Mouse (Mus musculus) stomach, embryonic 15.5 days (tissue): ENCODE data around the gene Krtap27-1. TPM values are rescaled to one million over a fixed set of nuclear protein-coding genes. Genes with fewer than 3 reads are reported as not detected.

Experiments used
- ATAC-seq: fragments of 200-750 bp; cut with Nextera tagmentation; 2 replicates; pipeline ENCODE4 v1.8.0; 2017; ENCODE audit warnings: low read depth, moderate number of reproducible peaks, moderate TSS enrichment; ENCODE audit not compliant: insufficient read depth, low FRiP score
- H3K27ac ChIP-seq: fragments of 300-500 bp; sonication (generic); 2 replicates; pipeline ENCODE4 v1.5.1; 2015; ENCODE audit warnings: mild to moderate bottlenecking, inconsistent platforms
- H3K27me3 ChIP-seq: fragments of 300-500 bp; sonication (generic); replicated peaks from 2 replicates; pipeline ENCODE4 v1.6.1; 2015; ENCODE audit warnings: inconsistent platforms
- H3K36me3 ChIP-seq: fragments of 300-500 bp; sonication (generic); 2 replicates; pipeline ENCODE4 v1.6.1; 2015; ENCODE audit warnings: inconsistent platforms
- H3K4me1 ChIP-seq: fragments of 300-500 bp; sonication (generic); 2 replicates; pipeline ENCODE4 v1.6.1; 2015; ENCODE audit warnings: inconsistent platforms
- H3K4me2 ChIP-seq: fragments of 300-500 bp; sonication (generic); 2 replicates; pipeline ENCODE4 v1.6.1; 2015; ENCODE audit warnings: mild to moderate bottlenecking, inconsistent platforms
- H3K4me3 ChIP-seq: fragments of 300-500 bp; sonication (generic); replicated peaks from 2 replicates; pipeline ENCODE4 v1.5.1; 2015; ENCODE audit warnings: inconsistent platforms
- H3K9ac ChIP-seq: fragments of 300-500 bp; sonication (generic); 2 replicates; pipeline ENCODE4 v1.6.1; 2015; ENCODE audit warnings: inconsistent platforms
- H3K9me3 ChIP-seq: fragments of 300-500 bp; sonication (generic); 2 replicates; pipeline ENCODE4 v1.6.1; 2016; ENCODE audit warnings: inconsistent platforms
- WGBS: fragments of 180-500 bp; shearing (Covaris S2); methylation state at CpG from one replicate; pipeline ENCODE4 v1.1.7; 2015; 5-methylcytosine and 5-hydroxymethylcytosine counted together
- polyA plus RNA-seq: library from polyadenylated mRNA; unstranded; fragments of >200 nt; fragmentation: Nextera tagmentation; extraction: Ambion mirVana; gene quantifications from 2 replicates; pipeline ENCODE4 v1.2.1, GENCODE M21; 2015

The Krtap27-1 gene
- not detected in 2 replicates for polyA plus RNA-seq

DNA sequence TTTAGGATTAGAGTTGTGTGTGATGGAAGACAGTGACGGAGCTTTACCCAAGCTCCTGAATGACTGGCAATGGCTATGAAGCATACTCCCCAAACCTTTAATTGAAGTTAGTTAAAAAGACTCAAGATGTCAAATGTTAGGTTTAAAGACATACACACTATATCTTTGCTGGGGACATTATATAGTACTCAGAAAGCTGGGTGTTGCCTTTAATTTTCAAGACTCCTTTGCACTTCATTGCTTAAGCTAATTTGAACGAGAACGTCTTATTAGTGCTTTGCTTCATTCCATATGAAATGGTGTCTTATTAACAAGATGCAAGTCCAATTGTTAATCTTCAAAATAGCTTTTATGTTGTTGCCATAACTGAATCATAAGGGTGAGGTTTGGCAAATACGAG is at the start of gene Krtap27-1:
TSS of gene Krtap27-1 (minus strand) at position 101 of the 400 bp plus-strand sequence.
- no peak within 1 kb of the TSS for H3K27ac ChIP-seq
- no peak for ATAC-seq
- 85% methylated on average over 4 of the region's 4 CpGs for WGBS
- no peaks in the 10 kb centered on the region for H3K4me1 ChIP-seq
- H3K36me3 ChIP-seq, result no peaks in the 10 kb centered on the region
- no peak within 1 kb of the TSS for H3K9ac ChIP-seq
- H3K4me2 ChIP-seq, result no peak within 1 kb of the TSS
- H3K27me3 ChIP-seq, result no peaks in the 10 kb centered on the region
- no peaks in the 10 kb centered on the region for H3K9me3 ChIP-seq
- H3K4me3 ChIP-seq, result no peak within 1 kb of the TSS

- Histone ChIP-seq H3K9me3 (no peaks in the 10 kb centered on the region), H3K27ac (no peak overlapping the region), H3K4me3 (no peak overlapping the region), H3K4me2 (no peak overlapping the region), H3K36me3 (no peaks in the 10 kb centered on the region), H3K27me3 (no peaks in the 10 kb centered on the region), H3K9ac (no peak overlapping the region), H3K4me1 (no peaks in the 10 kb centered on the region)
- WGBS, result 21% methylated on average over 1 of the region's 1 CpGs
- no peak for ATAC-seq
Measured at GRCm38 (mm10) chr16:88720031-88720430, 48.6 kb upstream of the Krtap27-1 start.

DNA sequence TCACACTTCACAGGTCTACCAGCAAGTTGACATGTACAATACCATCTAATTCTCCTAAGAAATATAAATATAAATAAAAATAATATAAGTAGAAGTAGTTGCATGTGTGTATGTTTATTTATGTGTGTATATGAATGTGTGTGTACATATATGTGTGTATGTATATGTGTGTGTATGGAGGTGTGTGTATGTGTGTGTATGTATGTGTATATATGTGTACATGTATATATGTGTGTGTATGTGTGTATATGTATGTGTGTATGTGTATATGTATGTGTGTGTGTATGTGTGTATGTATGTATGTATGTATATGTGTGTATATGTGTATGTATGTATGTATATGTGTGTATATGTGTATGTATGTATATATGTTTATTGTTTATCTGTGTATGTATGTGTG is 45.1 kb upstream of the Krtap27-1 start:
- Histone ChIP-seq H3K27ac (no peak overlapping the region), H3K9me3 (no peaks in the 10 kb centered on the region), H3K27me3 (no peaks in the 10 kb centered on the region), H3K4me2 (no peak overlapping the region), H3K4me1 (no peaks in the 10 kb centered on the region), H3K4me3 (no peak overlapping the region), H3K36me3 (no peaks in the 10 kb centered on the region), H3K9ac (no peak overlapping the region)
- ATAC-seq, result no peak

- H3K27ac ChIP-seq, result no peak overlapping the region
- WGBS, result 84% methylated on average over 6 of the region's 6 CpGs
- no peaks in the 10 kb centered on the region for H3K9me3 ChIP-seq
- no peak for ATAC-seq
- no peak overlapping the region for H3K4me3 ChIP-seq
- no peaks in the 10 kb centered on the region for H3K36me3 ChIP-seq
- H3K4me1 ChIP-seq, result no peaks in the 10 kb centered on the region
- no peaks in the 10 kb centered on the region for H3K27me3 ChIP-seq
- no peak overlapping the region for H3K9ac ChIP-seq
- no peak overlapping the region for H3K4me2 ChIP-seq
Measured at GRCm38 (mm10) chr16:88711245-88711644, 39.8 kb upstream of the Krtap27-1 start.

DNA sequence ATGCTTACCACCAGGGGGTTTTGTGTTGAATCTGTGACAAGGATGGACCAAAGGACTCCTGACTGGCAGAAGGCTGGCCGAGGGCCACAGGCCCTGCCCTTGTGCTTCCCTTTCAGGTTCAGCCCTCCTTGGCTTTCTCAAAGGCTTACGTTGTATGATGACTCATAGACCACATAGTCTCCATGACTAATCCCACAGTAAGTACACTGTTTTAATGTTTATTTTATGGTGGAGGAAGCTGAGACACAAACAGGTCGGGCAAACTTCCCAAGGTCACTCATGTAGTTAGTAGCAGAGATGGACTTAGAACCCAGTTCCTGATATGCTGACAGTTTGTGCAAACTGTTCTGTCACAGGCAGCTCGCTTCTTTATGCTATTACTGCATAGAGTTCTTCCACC is 39.3 kb upstream of the Krtap27-1 start:
- H3K4me3 ChIP-seq, result no peak overlapping the region
- H3K9me3 ChIP-seq, result no peaks in the 10 kb centered on the region
- WGBS, result 56% methylated on average over 4 of the region's 4 CpGs
- no peaks in the 10 kb centered on the region for H3K27me3 ChIP-seq
- no peaks in the 10 kb centered on the region for H3K36me3 ChIP-seq
- no peak overlapping the region for H3K4me2 ChIP-seq
- peak; percentile 75; the same call in 1 of the 2 replicates for ATAC-seq
- H3K9ac ChIP-seq, result no peak overlapping the region
- H3K4me1 ChIP-seq, result no peaks in the 10 kb centered on the region
- H3K27ac ChIP-seq, result no peak overlapping the region

GRCm38 (mm10) chr16:88707496-88708012 is 36.1 kb upstream of the Krtap27-1 start, which contains the start of gene 2310061N02Rik:
2310061N02Rik (minus strand) TSS chr16:88707962.
- ATAC-seq, result no peak
- WGBS, result 92% methylated on average over 10 of the region's 10 CpGs
- no peaks in the 10 kb centered on the region for H3K36me3 ChIP-seq

GRCm38 (mm10) chr16:88701072-88701864 is 29.8 kb upstream of the Krtap27-1 start:
- no peaks in the 10 kb centered on the region for H3K9me3 ChIP-seq
- ATAC-seq, result no peak
- no peak overlapping the region for H3K27ac ChIP-seq
- no peaks in the 10 kb centered on the region for H3K27me3 ChIP-seq
- no peak overlapping the region for H3K4me3 ChIP-seq
- no peak overlapping the region for H3K9ac ChIP-seq
- no peak overlapping the region for H3K4me2 ChIP-seq
- H3K36me3 ChIP-seq, result no peaks in the 10 kb centered on the region
- WGBS, result 33% methylated on average over 4 of the region's 4 CpGs
- no peaks in the 10 kb centered on the region for H3K4me1 ChIP-seq

More at GRCm38 (mm10) chr16:88707496-88708012, 36.1 kb upstream of the Krtap27-1 start, which contains the start of gene 2310061N02Rik:
- Histone ChIP-seq H3K4me2 (no peak within 1 kb of the TSS), H3K9me3 (no peaks in the 10 kb centered on the region), H3K4me3 (no peak within 1 kb of the TSS), H3K4me1 (no peaks in the 10 kb centered on the region), H3K27me3 (no peaks in the 10 kb centered on the region), H3K27ac (no peak within 1 kb of the TSS), H3K9ac (no peak within 1 kb of the TSS)

DNA sequence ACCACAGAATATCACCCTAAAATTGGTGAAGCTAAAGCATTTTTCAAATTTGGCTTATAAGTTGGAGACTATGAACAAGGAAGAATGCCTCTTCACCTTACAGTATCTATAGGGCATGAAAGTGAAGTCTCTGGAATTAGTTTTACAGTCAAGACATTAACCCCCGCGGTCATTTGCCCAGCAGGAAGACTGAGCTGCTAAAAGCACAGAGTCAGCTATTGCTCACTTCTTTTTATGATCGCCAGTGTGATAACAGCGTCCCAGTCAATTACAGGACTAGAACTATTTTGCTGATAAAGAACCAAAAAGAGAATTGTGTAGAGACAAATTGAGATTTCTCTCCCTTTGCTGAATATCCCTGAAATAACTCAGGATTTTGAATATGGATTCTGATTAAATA is 24.8 kb upstream of the Krtap27-1 start:
- H3K9ac ChIP-seq, result no peak overlapping the region
- ATAC-seq, result no peak
- 74% methylated on average over 4 of the region's 4 CpGs for WGBS
- H3K27ac ChIP-seq, result no peak overlapping the region
- H3K9me3 ChIP-seq, result no peaks in the 10 kb centered on the region
- H3K27me3 ChIP-seq, result no peaks in the 10 kb centered on the region
- H3K36me3 ChIP-seq, result no peaks in the 10 kb centered on the region
- H3K4me1 ChIP-seq, result no peaks in the 10 kb centered on the region
- H3K4me3 ChIP-seq, result no peak overlapping the region
- no peak overlapping the region for H3K4me2 ChIP-seq

DNA sequence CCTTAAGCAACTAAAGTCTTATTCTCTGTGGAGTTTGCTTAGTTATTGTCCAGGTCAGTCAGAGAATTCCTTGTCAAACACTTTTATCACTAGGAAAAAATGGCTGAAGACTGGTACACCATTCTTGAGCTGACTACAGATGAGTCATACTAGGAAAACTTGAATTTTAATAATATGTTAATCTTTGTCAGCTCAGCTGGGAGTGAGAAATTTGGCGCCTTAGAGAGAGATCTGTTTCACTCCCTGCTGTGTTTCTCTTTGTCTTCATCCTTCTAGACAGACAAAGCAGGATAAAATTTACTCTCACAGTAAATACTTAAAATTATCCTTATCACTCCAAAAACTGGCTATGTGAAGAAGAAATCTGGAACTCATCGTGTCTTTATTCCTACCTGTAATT is 9.8 kb upstream of the Krtap27-1 start:
- Histone ChIP-seq H3K36me3 (no peaks in the 10 kb centered on the region), H3K4me2 (no peak overlapping the region), H3K9me3 (no peaks in the 10 kb centered on the region), H3K4me3 (no peak overlapping the region), H3K9ac (no peak overlapping the region), H3K27me3 (no peaks in the 10 kb centered on the region), H3K27ac (no peak overlapping the region), H3K4me1 (no peaks in the 10 kb centered on the region)
- ATAC-seq, result no peak
- 65% methylated on average over 2 of the region's 2 CpGs for WGBS

DNA sequence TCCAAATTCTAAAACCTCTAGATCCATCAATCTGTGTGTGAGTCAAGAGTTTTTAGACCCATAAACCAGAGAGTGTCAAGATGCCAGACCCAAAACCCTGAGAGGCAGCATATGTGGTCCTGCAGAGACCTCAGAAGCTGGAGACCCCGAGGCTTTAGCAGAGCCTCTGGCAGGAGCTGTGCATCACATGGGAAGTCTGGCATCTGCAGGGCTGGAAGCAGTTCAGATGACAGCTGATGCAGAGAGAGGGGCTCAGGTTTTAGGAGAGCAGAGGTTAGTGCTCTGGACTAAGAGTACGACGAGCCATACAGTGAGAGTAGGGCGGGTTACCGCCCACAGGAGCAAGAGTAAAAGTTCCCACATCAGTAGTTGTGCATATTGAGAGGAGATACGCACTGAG is 7.6 kb upstream of the Krtap27-1 start:
- Histone ChIP-seq H3K9ac (no peak overlapping the region), H3K9me3 (no peaks in the 10 kb centered on the region), H3K4me3 (no peak overlapping the region), H3K27ac (no peak overlapping the region), H3K4me1 (no peaks in the 10 kb centered on the region), H3K36me3 (no peaks in the 10 kb centered on the region), H3K4me2 (no peak overlapping the region), H3K27me3 (no peaks in the 10 kb centered on the region)
- ATAC-seq, result no peak
- WGBS, result 79% methylated on average over 6 of the region's 6 CpGs

DNA sequence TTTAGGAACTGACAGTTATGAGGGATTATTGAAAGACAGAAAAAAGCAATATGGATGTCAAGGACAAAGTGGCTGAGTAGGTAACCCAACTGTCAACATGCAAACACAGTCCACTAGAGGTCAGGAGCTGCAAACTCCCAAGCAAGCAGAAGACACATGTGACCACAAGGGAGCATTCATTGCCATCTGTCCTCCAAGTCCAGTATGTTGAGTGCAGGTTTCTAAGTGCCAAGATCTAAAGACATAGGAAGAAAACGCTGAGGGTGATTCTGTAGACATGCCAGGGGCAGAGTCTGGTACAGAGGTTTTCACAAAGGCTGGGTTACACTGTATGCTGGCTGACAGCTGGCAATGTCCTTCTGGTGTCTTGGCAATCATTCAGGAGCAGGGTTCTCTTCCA is 14.0 kb downstream of the Krtap27-1 start:
- Histone ChIP-seq H3K36me3 (no peaks in the 10 kb centered on the region), H3K4me1 (no peaks in the 10 kb centered on the region), H3K27me3 (no peaks in the 10 kb centered on the region), H3K9ac (no peak overlapping the region), H3K4me2 (no peak overlapping the region), H3K27ac (no peak overlapping the region), H3K9me3 (no peaks in the 10 kb centered on the region), H3K4me3 (no peak overlapping the region)
- no peak for ATAC-seq
- 56% methylated on average over 1 of the region's 1 CpGs for WGBS

DNA sequence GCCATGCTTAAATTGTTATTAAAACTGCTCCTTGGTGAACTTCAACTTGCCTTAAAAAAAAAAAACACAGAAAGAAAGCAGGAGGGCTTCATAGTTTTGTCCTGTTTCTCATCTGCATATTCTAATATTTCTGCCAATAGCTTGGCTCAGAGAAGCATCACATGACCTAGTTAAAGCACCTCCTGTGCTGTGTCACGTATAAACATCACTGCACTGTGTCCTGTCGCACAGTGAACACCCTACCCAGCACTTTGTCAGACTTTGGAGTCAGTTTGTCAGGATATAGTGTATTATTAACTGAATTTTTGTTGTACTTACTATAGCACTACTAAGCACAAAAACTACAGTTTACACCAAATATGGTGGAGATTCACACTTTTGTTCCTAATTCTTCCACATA is 19.5 kb downstream of the Krtap27-1 start:
- no peak for ATAC-seq
- no peaks in the 10 kb centered on the region for H3K4me1 ChIP-seq
- no peak overlapping the region for H3K4me3 ChIP-seq
- WGBS, result 51% methylated on average over 2 of the region's 2 CpGs
- H3K9me3 ChIP-seq, result no peaks in the 10 kb centered on the region
- no peaks in the 10 kb centered on the region for H3K27me3 ChIP-seq
- no peak overlapping the region for H3K9ac ChIP-seq
- H3K27ac ChIP-seq, result no peak overlapping the region
- no peak overlapping the region for H3K4me2 ChIP-seq
- no peaks in the 10 kb centered on the region for H3K36me3 ChIP-seq
